Mouse (Mus musculus): ENCODE measurements around the gene Prkca. TPM values are rescaled to one million over a fixed set of nuclear protein-coding genes. Genes with fewer than 3 reads are reported as not detected.
A peak's percentile ranks its signal among the peaks of the same experiment; 100 is the strongest.

Prkca gene
- total RNA-seq, 1 experiment from 2014 or later, result 10.1 TPM

GRCm38 (mm10) chr11:108198592-108198991 lies 145.1 kb downstream of the Prkca start:
- no peak for ATAC-seq (ENCODE audit: extremely low read depth, insufficient number of reproducible peaks, low FRiP score, poor library complexity, severe bottlenecking)

- ATAC-seq (ENCODE audit: extremely low read depth, insufficient number of reproducible peaks, low FRiP score, poor library complexity, severe bottlenecking), result no peak
Observed at GRCm38 (mm10) chr11:108197427-108198218, 146.1 kb downstream of the Prkca start.

GRCm38 (mm10) chr11:108196796-108197195 lies 146.9 kb downstream of the Prkca start:
- ATAC-seq (ENCODE audit: extremely low read depth, insufficient number of reproducible peaks, low FRiP score, poor library complexity, severe bottlenecking), result no peak

GRCm38 (mm10) chr11:108190298-108190697 lies 153.4 kb downstream of the Prkca start:
- no peak for ATAC-seq (ENCODE audit: extremely low read depth, insufficient number of reproducible peaks, low FRiP score, poor library complexity, severe bottlenecking)

GRCm38 (mm10) chr11:108189362-108189761 lies 154.4 kb downstream of the Prkca start:
- no peak for ATAC-seq (ENCODE audit: extremely low read depth, insufficient number of reproducible peaks, low FRiP score, poor library complexity, severe bottlenecking)

GRCm38 (mm10) chr11:108182421-108182820 lies 161.3 kb downstream of the Prkca start:
- ATAC-seq (ENCODE audit: extremely low read depth, insufficient number of reproducible peaks, low FRiP score, poor library complexity, severe bottlenecking), result no peak

GRCm38 (mm10) chr11:108181012-108181713 lies 162.6 kb downstream of the Prkca start:
- no peak for ATAC-seq (ENCODE audit: extremely low read depth, insufficient number of reproducible peaks, low FRiP score, poor library complexity, severe bottlenecking)

GRCm38 (mm10) chr11:108178802-108179201 lies 164.9 kb downstream of the Prkca start:
- ATAC-seq (ENCODE audit: extremely low read depth, insufficient number of reproducible peaks, low FRiP score, poor library complexity, severe bottlenecking), result peak; percentile 78

- 0 out of 2 replicates have a peak, but pooled peaks have one; percentile 3 for ATAC-seq (ENCODE audit: extremely low read depth, insufficient number of reproducible peaks, low FRiP score, poor library complexity, severe bottlenecking)
Observed at GRCm38 (mm10) chr11:108178258-108178657, 165.5 kb downstream of the Prkca start.

GRCm38 (mm10) chr11:108176715-108177114 lies 167.0 kb downstream of the Prkca start:
- no peak for ATAC-seq (ENCODE audit: extremely low read depth, insufficient number of reproducible peaks, low FRiP score, poor library complexity, severe bottlenecking)

GRCm38 (mm10) chr11:108171917-108172316 lies 171.8 kb downstream of the Prkca start:
- no peak for ATAC-seq (ENCODE audit: extremely low read depth, insufficient number of reproducible peaks, low FRiP score, poor library complexity, severe bottlenecking)

GRCm38 (mm10) chr11:108171260-108171659 lies 172.5 kb downstream of the Prkca start:
- no peak for ATAC-seq (ENCODE audit: extremely low read depth, insufficient number of reproducible peaks, low FRiP score, poor library complexity, severe bottlenecking)

GRCm38 (mm10) chr11:108170107-108170506 lies 173.6 kb downstream of the Prkca start:
- ATAC-seq (ENCODE audit: extremely low read depth, insufficient number of reproducible peaks, low FRiP score, poor library complexity, severe bottlenecking), result no peak

- ATAC-seq (ENCODE audit: extremely low read depth, insufficient number of reproducible peaks, low FRiP score, poor library complexity, severe bottlenecking), result no peak
Observed at GRCm38 (mm10) chr11:108165725-108166124, 178.0 kb downstream of the Prkca start.

- no peak for ATAC-seq (ENCODE audit: extremely low read depth, insufficient number of reproducible peaks, low FRiP score, poor library complexity, severe bottlenecking)
Observed at GRCm38 (mm10) chr11:108162639-108163038, 181.1 kb downstream of the Prkca start.

GRCm38 (mm10) chr11:108162110-108162509 lies 181.6 kb downstream of the Prkca start:
- ATAC-seq (ENCODE audit: extremely low read depth, insufficient number of reproducible peaks, low FRiP score, poor library complexity, severe bottlenecking), result no peak

- ATAC-seq (ENCODE audit: extremely low read depth, insufficient number of reproducible peaks, low FRiP score, poor library complexity, severe bottlenecking), result no peak
Observed at GRCm38 (mm10) chr11:108160056-108160455, 183.7 kb downstream of the Prkca start.

GRCm38 (mm10) chr11:108158046-108158445 lies 185.7 kb downstream of the Prkca start:
- ATAC-seq (ENCODE audit: extremely low read depth, insufficient number of reproducible peaks, low FRiP score, poor library complexity, severe bottlenecking), result no peak

GRCm38 (mm10) chr11:108157074-108157473 lies 186.7 kb downstream of the Prkca start:
- no peak for ATAC-seq (ENCODE audit: extremely low read depth, insufficient number of reproducible peaks, low FRiP score, poor library complexity, severe bottlenecking)

- ATAC-seq (ENCODE audit: extremely low read depth, insufficient number of reproducible peaks, low FRiP score, poor library complexity, severe bottlenecking), result no peak
Observed at GRCm38 (mm10) chr11:108156107-108156506, 187.6 kb downstream of the Prkca start.

Data from neutrophil, adult 5-6 weeks (primary cell).